9 mouse cellular contexts compared by ENCODE assay signal in the genomic region with DNA sequence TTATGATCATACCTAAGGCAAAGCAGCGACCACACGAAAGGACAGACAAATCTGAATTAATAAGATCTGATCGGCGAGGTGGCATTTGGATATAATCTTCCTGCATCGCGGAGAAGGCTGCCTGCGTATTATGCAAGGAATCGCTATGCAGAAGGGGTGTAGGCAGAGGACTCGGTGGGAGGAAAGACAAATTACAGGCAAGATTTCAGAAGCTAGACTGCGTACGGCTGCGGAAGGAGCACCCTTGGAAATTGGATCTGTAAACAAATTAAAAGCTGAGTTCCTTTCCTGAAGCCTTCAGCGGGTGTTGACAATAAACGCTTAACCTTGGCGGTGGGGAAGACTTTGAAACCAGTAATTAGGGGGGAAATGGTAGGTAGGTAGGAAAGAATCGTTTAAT.
A peak's percentile ranks its signal among the peaks of the same experiment; 100 is the strongest.
DNase-seq lines count a peak whose midpoint lies in the region; ATAC-seq and TF ChIP-seq lines count a peak whose summit lies in the region.
"Had no signal": no experiment of that assay in that cellular context is flagged by ENCODE, and none has a peak within 500 bp of the region (broad histone marks: within the 10 kb centered on the region; RNA-seq: fewer than 3 reads in every experiment).

No protein-coding gene starts in this region.

- no peaks in the 10 kb centered on the region for H3K9me3 ChIP-seq in lung, embryonic 14.5 days (ENCODE audit: low read depth, low read length)
- H3K9me3 ChIP-seq in stomach, embryonic 15.5 days, result no peaks in the 10 kb centered on the region
- H3K9me3 ChIP-seq: kidney, embryonic 15.5 days had no signal

- no peak overlapping the region for H3K4me3 ChIP-seq in lung, embryonic 14.5 days (ENCODE audit: low read depth, low read length)
- no peak overlapping the region for H3K4me3 ChIP-seq in stomach, embryonic 15.5 days (replicated peaks)
- H3K4me3 ChIP-seq: kidney, embryonic 15.5 days had no signal

- no peaks in the 10 kb centered on the region for H3K4me1 ChIP-seq in lung, embryonic 14.5 days (ENCODE audit: insufficient read depth)
- no peaks in the 10 kb centered on the region for H3K4me1 ChIP-seq in stomach, embryonic 15.5 days
- H3K4me1 ChIP-seq: kidney, embryonic 15.5 days had no signal

- H3K9ac ChIP-seq in lung, embryonic 14.5 days, result no peak overlapping the region
- H3K9ac ChIP-seq in stomach, embryonic 15.5 days, result no peak overlapping the region
- H3K9ac ChIP-seq: kidney, embryonic 15.5 days had no signal

- WGBS in lung, embryonic 14.5 days, result 46% methylated on average over 16 of the region's 16 CpGs
- WGBS in stomach, embryonic 15.5 days, result 51% methylated on average over 16 of the region's 16 CpGs

- intact Hi-C loops in left cerebral cortex, postnatal 25 days (cut with DNase I), result no loop called here

- peak; percentile 27 for DNase-seq in lung, embryonic 14.5 days
- DNase-seq in lung, postnatal 4 days, result no peak
- peak; percentile 23 to 30 for DNase-seq in frontal cortex, postnatal 36 days (ENCODE audit: low spot score in 2 of 2)
- DNase-seq in left cerebral cortex, postnatal 25 days (ENCODE audit: low spot score in 2 of 2), result peak; percentile 25 to 71
- no peak for DNase-seq in cerebellum, adult 8-10 months
- DNase-seq in thymus, postnatal 10 days (ENCODE audit: low spot score in 2 of 2), result no peak
- DNase-seq: heart, adult 18-20 months had no signal

- H3K36me3 ChIP-seq in lung, embryonic 14.5 days (ENCODE audit: insufficient read depth), result no peaks in the 10 kb centered on the region
- no peaks in the 10 kb centered on the region for H3K36me3 ChIP-seq in stomach, embryonic 15.5 days
- H3K36me3 ChIP-seq: kidney, embryonic 15.5 days had no signal

- H3K27me3 ChIP-seq in lung, embryonic 14.5 days (ENCODE audit: insufficient read depth, low read length), result no peaks in the 10 kb centered on the region
- H3K27me3 ChIP-seq in stomach, embryonic 15.5 days (replicated peaks), result no peaks in the 10 kb centered on the region
- H3K27me3 ChIP-seq: kidney, embryonic 15.5 days had no signal

- no peak for ATAC-seq in lung, embryonic 14.5 days (ENCODE audit: insufficient read depth)
- no peak for ATAC-seq in stomach, embryonic 15.5 days (ENCODE audit: insufficient read depth, low FRiP score, low read depth)

- no peak overlapping the region for H3K4me2 ChIP-seq in lung, embryonic 14.5 days
- peak overlapping the region; percentile 23 for H3K4me2 ChIP-seq in stomach, embryonic 15.5 days
- H3K4me2 ChIP-seq: kidney, embryonic 15.5 days had no signal

- H3K27ac ChIP-seq in lung, embryonic 14.5 days (ENCODE audit: low read depth), result no peak overlapping the region
- H3K27ac ChIP-seq in stomach, embryonic 15.5 days, result no peak overlapping the region
- H3K27ac ChIP-seq: kidney, embryonic 15.5 days had no signal

- TF ChIP-seq CTCF in lung, embryonic 14.5 days (IDR thresholded peaks at IDR 0.05; ENCODE audit: low read depth), result no peak

Comparison
In these comparisons a context has a peak if more than half of its experiments do, and no peak if none do; other contexts are left out.
1. DNase-seq: peak in lung, embryonic 14.5 days (single experiment), frontal cortex, postnatal 36 days (2 of 2) and left cerebral cortex, postnatal 25 days (2 of 2); none in lung, postnatal 4 days (0 of 2), cerebellum, adult 8-10 months (single experiment) and thymus, postnatal 10 days (0 of 2).